Mouse (Mus musculus) lung, adult 2 months (tissue): ENCODE measurements around the gene Heg1. TPM values are rescaled to one million over a fixed set of nuclear protein-coding genes. Genes with fewer than 3 reads are reported as not detected.
A peak's percentile ranks its signal among the peaks of the same experiment; 100 is the strongest.

Source experiments
- DNase-seq: peaks from one replicate; pipeline ENCODE4 v3.0.0; 2022
- H3K4me1 ChIP-seq: fragments of 200-500 bp; 2 replicates; pipeline ENCODE4 v1.6.1; 2011; ENCODE audit warnings: low read length; ENCODE audit not compliant: control insufficient read depth, insufficient read depth
- H3K4me3 ChIP-seq: fragments of 200-500 bp; replicated peaks from 2 replicates; pipeline ENCODE3; 2011; ENCODE audit warnings: low read depth, mild to moderate bottlenecking, control low read depth, low read length; ENCODE audit errors: extremely low read depth
- CTCF ChIP-seq: fragments of 200-500 bp; IDR thresholded peaks from 2 replicates; pipeline ENCODE4 v1.5.1; 2011; ENCODE audit warnings: mild to moderate bottlenecking, low read length, control low read depth; ENCODE audit not compliant: insufficient read depth
- POLR2A ChIP-seq: fragments of 200-500 bp; IDR thresholded peaks from 2 replicates; pipeline ENCODE4 v1.6.1; 2011; ENCODE audit warnings: low read depth, mild to moderate bottlenecking, control low read depth, low read length, borderline replicate concordance; ENCODE audit errors: extremely low read depth
- WGBS: fragments of 180-500 bp; shearing (Covaris S2); methylation state at CpG from one replicate; pipeline ENCODE4 v1.1.7; 2018; 5-methylcytosine and 5-hydroxymethylcytosine counted together
- polyA plus RNA-seq: library from polyadenylated mRNA; depleted of rRNA; stranded (reverse); fragments of >200 nt; gene quantifications from 2 replicates; pipeline ENCODE4 v1.2.3, GENCODE M21; 2012

Heg1 gene
- polyA plus RNA-seq, 1 experiment, result 150 TPM

GRCm38 (mm10) chr16:33675848-33676184, 8.4 kb upstream of the Heg1 start:
- Histone ChIP-seq H3K4me1 (peaks cover 37% of the 10 kb centered on the region), H3K4me3 (no peak overlapping the region)
- 30% methylated on average over 3 of the region's 3 CpGs for WGBS
- no peak for DNase-seq
- TF ChIP-seq CTCF (no peak), POLR2A (no peak)

- 26% methylated on average over 7 of the region's 7 CpGs for WGBS
- DNase-seq, result peak; percentile 77
- TF ChIP-seq CTCF, result no peak
- Histone ChIP-seq H3K4me1 (peaks cover 42% of the 10 kb centered on the region), H3K4me3 (no peak overlapping the region)
These were observed 7.5 kb upstream of the Heg1 start for GRCm38 (mm10) chr16:33676347-33677312.

GRCm38 (mm10) chr16:33677313-33677690, 6.9 kb upstream of the Heg1 start:
- H3K4me3 ChIP-seq, result no peak overlapping the region
- WGBS, result 73% methylated on average over 7 of the region's 7 CpGs
- H3K4me1 ChIP-seq, result peaks cover 42% of the 10 kb centered on the region
- no peak for TF ChIP-seq POLR2A
- TF ChIP-seq CTCF, result no peak
- no peak for DNase-seq

- peak; percentile 56 for DNase-seq
- TF ChIP-seq POLR2A (no peak), CTCF (no peak)
- Histone ChIP-seq H3K4me3 (no peak overlapping the region), H3K4me1 (peaks cover 42% of the 10 kb centered on the region)
- WGBS, result 12% methylated on average over 5 of the region's 5 CpGs
These were observed 6.3 kb upstream of the Heg1 start for GRCm38 (mm10) chr16:33677901-33678300.

GRCm38 (mm10) chr16:33680271-33680670, 3.9 kb upstream of the Heg1 start:
- TF ChIP-seq POLR2A (no peak), CTCF (no peak)
- WGBS, result 61% methylated on average over 7 of the region's 7 CpGs
- H3K4me1 ChIP-seq, result peaks cover 49% of the 10 kb centered on the region
- DNase-seq, result no peak
- no peak overlapping the region for H3K4me3 ChIP-seq

GRCm38 (mm10) chr16:33680816-33681215, 3.4 kb upstream of the Heg1 start:
- TF ChIP-seq POLR2A (no peak), CTCF (no peak)
- no peak overlapping the region for H3K4me3 ChIP-seq
- 37% methylated on average over 10 of the region's 10 CpGs for WGBS
- peaks cover 44% of the 10 kb centered on the region for H3K4me1 ChIP-seq
- DNase-seq, result peak; percentile 38

- DNase-seq, result no peak
- no peak overlapping the region for H3K4me3 ChIP-seq
- peaks cover 42% of the 10 kb centered on the region for H3K4me1 ChIP-seq
- no peak for TF ChIP-seq CTCF
- no peak for TF ChIP-seq POLR2A
These were observed 2.5 kb upstream of the Heg1 start for GRCm38 (mm10) chr16:33681661-33682060.

- H3K4me3 ChIP-seq, result no peak overlapping the region
- peaks cover 35% of the 10 kb centered on the region for H3K4me1 ChIP-seq
- WGBS, result 83% methylated on average over 3 of the region's 3 CpGs
- DNase-seq, result no peak
- TF ChIP-seq CTCF (no peak), POLR2A (no peak)
These were observed 1.5 kb upstream of the Heg1 start for GRCm38 (mm10) chr16:33682651-33683050.

- peaks cover 31% of the 10 kb centered on the region for H3K4me1 ChIP-seq
- no peak for DNase-seq
- TF ChIP-seq POLR2A (no peak), CTCF (no peak)
- WGBS, result 54% methylated on average over 13 of the region's 13 CpGs
- H3K4me3 ChIP-seq, result peak overlapping the region; percentile 92
These were observed 686 bp upstream of the Heg1 start for GRCm38 (mm10) chr16:33683206-33684161.
